Mouse (Mus musculus) hindbrain, embryonic 13.5 days (tissue): ENCODE measurements at regions not wholly inside any gene's neighbourhood (a gene's known extent, or its start where the extent isn't known, plus 50 kb on each side); places are given as distances from the start of the nearest gene placed in this dataset.

Source experiments
- ATAC-seq: fragments of 200-750 bp; cut with Nextera tagmentation; 2 replicates; pipeline ENCODE4 v1.8.0; 2017; ENCODE audit warnings: moderate TSS enrichment; ENCODE audit not compliant: low FRiP score
- H3K27ac ChIP-seq: fragments of 300-500 bp; sonication (generic); 2 replicates; pipeline ENCODE4 v1.5.1; 2015; ENCODE audit warnings: inconsistent platforms, mild to moderate bottlenecking, moderate library complexity
- H3K27me3 ChIP-seq: fragments of 300-500 bp; sonication (generic); 2 replicates; pipeline ENCODE4 v1.6.1; 2015; ENCODE audit warnings: mild to moderate bottlenecking, inconsistent platforms
- H3K36me3 ChIP-seq: fragments of 300-500 bp; sonication (generic); 2 replicates; pipeline ENCODE4 v1.6.1; 2015; ENCODE audit warnings: mild to moderate bottlenecking, inconsistent platforms
- H3K4me1 ChIP-seq: fragments of 300-500 bp; sonication (generic); replicated peaks from 2 replicates; pipeline ENCODE4 v1.6.1; 2015; ENCODE audit warnings: inconsistent platforms
- H3K4me2 ChIP-seq: fragments of 300-500 bp; sonication (generic); 2 replicates; pipeline ENCODE4 v1.6.1; 2015; ENCODE audit warnings: inconsistent platforms, mild to moderate bottlenecking, moderate library complexity
- H3K4me3 ChIP-seq: fragments of 300-500 bp; sonication (generic); 2 replicates; pipeline ENCODE4 v1.5.1; 2015; ENCODE audit warnings: mild to moderate bottlenecking, inconsistent platforms
- H3K9ac ChIP-seq: fragments of 300-500 bp; sonication (generic); 2 replicates; pipeline ENCODE4 v1.6.1; 2015; ENCODE audit warnings: mild to moderate bottlenecking, inconsistent platforms
- H3K9me3 ChIP-seq: fragments of 300-500 bp; sonication (generic); 2 replicates; pipeline ENCODE4 v1.6.1; 2016; ENCODE audit warnings: inconsistent platforms
- WGBS: fragments of 180-500 bp; shearing (Covaris S2); methylation state at CpG from one replicate; pipeline ENCODE4 v1.1.7; 2015; 5-methylcytosine and 5-hydroxymethylcytosine counted together

- Histone ChIP-seq H3K4me2 (no peak overlapping the region), H3K27ac (no peak overlapping the region), H3K9me3 (no peaks in the 10 kb centered on the region), H3K9ac (no peak overlapping the region), H3K4me3 (no peak overlapping the region), H3K27me3 (no peaks in the 10 kb centered on the region), H3K36me3 (no peaks in the 10 kb centered on the region), H3K4me1 (no peaks in the 10 kb centered on the region)
- ATAC-seq = no peak
- 86% methylated on average over 7 of the region's 7 CpGs for WGBS
Observed at GRCm38 (mm10) chr12:68758263-68759020, 400.5 kb downstream of the Rps29 start.

- no peak overlapping the region for H3K27ac ChIP-seq
- H3K4me1 ChIP-seq = 0 out of 2 replicates have a peak, but pooled peaks cover 6% of the 10 kb centered on the region
- H3K36me3 ChIP-seq = no peaks in the 10 kb centered on the region
- no peaks in the 10 kb centered on the region for H3K27me3 ChIP-seq
- H3K4me2 ChIP-seq = no peak overlapping the region
- H3K9me3 ChIP-seq = no peaks in the 10 kb centered on the region
- no peak overlapping the region for H3K4me3 ChIP-seq
- ATAC-seq = peak; percentile 43; the same call in 1 of the 2 replicates
- WGBS = 16% methylated on average over 2 of the region's 2 CpGs
- no peak overlapping the region for H3K9ac ChIP-seq
Observed at GRCm38 (mm10) chr12:68728882-68729281, 430.1 kb downstream of the Rps29 start.

DNA sequence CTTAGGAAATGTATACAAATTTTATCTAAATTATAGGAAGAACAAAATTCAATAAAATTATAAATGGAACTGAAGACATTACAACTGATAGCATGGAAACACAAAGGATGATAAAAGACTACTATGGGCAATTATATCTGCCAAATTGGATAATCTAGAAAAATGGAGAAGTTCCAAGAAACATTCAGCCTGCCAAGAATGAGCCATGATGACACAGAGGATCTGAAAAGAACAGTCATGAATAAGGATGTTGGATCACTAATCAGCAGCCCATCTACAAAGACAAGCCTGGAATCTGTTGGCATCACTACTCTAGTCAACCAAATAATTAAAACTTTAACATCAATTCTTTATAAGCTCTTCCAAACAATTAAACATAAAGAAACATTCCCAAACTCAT is 440.0 kb downstream of the Rps29 start:
- Histone ChIP-seq H3K27me3 (no peaks in the 10 kb centered on the region), H3K9me3 (no peaks in the 10 kb centered on the region), H3K4me3 (no peak overlapping the region), H3K4me2 (no peak overlapping the region), H3K27ac (no peak overlapping the region), H3K4me1 (no peaks in the 10 kb centered on the region), H3K9ac (no peak overlapping the region), H3K36me3 (no peaks in the 10 kb centered on the region)
- no peak for ATAC-seq

GRCm38 (mm10) chr12:68694275-68695267 is 464.4 kb downstream of the Rps29 start:
- ATAC-seq = no peak
- Histone ChIP-seq H3K4me1 (no peaks in the 10 kb centered on the region), H3K36me3 (no peaks in the 10 kb centered on the region), H3K9me3 (no peaks in the 10 kb centered on the region), H3K27ac (no peak overlapping the region), H3K4me2 (no peak overlapping the region), H3K9ac (no peak overlapping the region), H3K27me3 (no peaks in the 10 kb centered on the region), H3K4me3 (no peak overlapping the region)
- 67% methylated on average over 11 of the region's 11 CpGs for WGBS

DNA sequence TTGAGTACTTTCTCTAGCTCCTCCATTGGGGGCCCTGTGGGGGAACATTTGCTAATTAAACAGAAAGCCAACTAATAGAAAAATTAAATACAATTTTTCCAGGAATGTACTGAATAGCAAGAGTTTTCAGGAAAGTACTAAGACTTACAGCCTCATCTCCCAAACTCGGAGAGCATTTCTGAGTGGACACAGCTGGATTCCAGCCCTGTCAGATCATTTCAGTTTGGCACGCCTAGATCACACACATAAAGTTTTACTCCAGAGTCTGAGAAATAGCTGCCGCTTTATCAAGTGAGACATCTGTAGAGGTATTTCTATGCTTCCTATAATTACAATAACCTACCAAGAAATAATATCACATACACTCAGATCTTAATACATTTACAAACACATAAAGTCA is 470.7 kb downstream of the Rps29 start:
- Histone ChIP-seq H3K27me3 (no peaks in the 10 kb centered on the region), H3K4me3 (no peak overlapping the region), H3K9me3 (no peaks in the 10 kb centered on the region), H3K27ac (no peak overlapping the region), H3K9ac (no peak overlapping the region), H3K4me2 (no peak overlapping the region), H3K36me3 (no peaks in the 10 kb centered on the region), H3K4me1 (peaks cover 2% of the 10 kb centered on the region; the same call in 1 of the 2 replicates)
- no peak for ATAC-seq
- WGBS = 93% methylated on average over 3 of the region's 3 CpGs

GRCm38 (mm10) chr12:68683897-68684296 is 475.1 kb downstream of the Rps29 start:
- H3K36me3 ChIP-seq = no peaks in the 10 kb centered on the region
- ATAC-seq = no peak
- 75% methylated on average over 1 of the region's 1 CpGs for WGBS

GRCm38 (mm10) chr12:68683176-68683575 is 475.8 kb downstream of the Rps29 start:
- ATAC-seq = no peak
- H3K4me2 ChIP-seq = no peak overlapping the region

More at GRCm38 (mm10) chr12:68683897-68684296, 475.1 kb downstream of the Rps29 start:
- H3K27me3 ChIP-seq = no peaks in the 10 kb centered on the region
- peaks cover 3% of the 10 kb centered on the region; the same call in 1 of the 2 replicates for H3K4me1 ChIP-seq
- H3K4me3 ChIP-seq = no peak overlapping the region
- no peaks in the 10 kb centered on the region for H3K9me3 ChIP-seq
- H3K4me2 ChIP-seq = no peak overlapping the region
- 0 out of 2 replicates have a peak overlapping the region, but pooled peaks have one; percentile 30 for H3K27ac ChIP-seq
- no peak overlapping the region for H3K9ac ChIP-seq

DNA sequence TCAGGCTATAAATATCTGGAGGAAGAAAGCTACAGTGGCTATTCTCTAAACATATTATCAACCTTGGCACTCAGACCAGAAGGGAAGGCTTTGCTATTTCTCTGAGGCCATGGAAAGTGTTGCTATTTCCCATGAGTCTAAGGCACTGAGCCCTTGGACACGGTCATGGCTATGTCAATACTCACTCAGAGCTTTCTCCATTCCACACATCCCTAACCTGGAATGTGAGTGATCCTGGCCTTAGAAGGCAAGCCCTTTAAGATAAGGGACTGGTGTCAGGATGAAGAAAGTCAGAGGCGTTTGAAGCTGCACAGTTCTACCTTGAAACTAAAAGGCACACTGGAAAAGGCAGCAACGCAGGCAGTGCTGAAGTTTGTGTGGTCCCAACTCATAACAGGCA is 478.3 kb downstream of the Rps29 start:
- Histone ChIP-seq H3K4me2 (no peak overlapping the region), H3K27me3 (no peaks in the 10 kb centered on the region), H3K4me3 (no peak overlapping the region), H3K9ac (no peak overlapping the region), H3K27ac (no peak overlapping the region), H3K9me3 (no peaks in the 10 kb centered on the region), H3K36me3 (no peaks in the 10 kb centered on the region), H3K4me1 (peaks cover 3% of the 10 kb centered on the region; the same call in 1 of the 2 replicates)
- ATAC-seq = no peak
- 96% methylated on average over 3 of the region's 3 CpGs for WGBS

More at GRCm38 (mm10) chr12:68683176-68683575, 475.8 kb downstream of the Rps29 start:
- no peak overlapping the region for H3K4me3 ChIP-seq
- no peaks in the 10 kb centered on the region for H3K36me3 ChIP-seq
- H3K9me3 ChIP-seq = no peaks in the 10 kb centered on the region
- 11% methylated on average over 4 of the region's 4 CpGs for WGBS
- H3K27me3 ChIP-seq = no peaks in the 10 kb centered on the region
- no peak overlapping the region for H3K9ac ChIP-seq
- peaks cover 3% of the 10 kb centered on the region; the same call in 1 of the 2 replicates for H3K4me1 ChIP-seq
- H3K27ac ChIP-seq = no peak overlapping the region

- Histone ChIP-seq H3K9ac (no peak overlapping the region), H3K4me2 (no peak overlapping the region), H3K27me3 (no peaks in the 10 kb centered on the region), H3K9me3 (no peaks in the 10 kb centered on the region), H3K4me1 (peaks cover 5% of the 10 kb centered on the region; the same call in 1 of the 2 replicates), H3K36me3 (no peaks in the 10 kb centered on the region), H3K4me3 (no peak overlapping the region), H3K27ac (no peak overlapping the region)
- ATAC-seq = no peak
- WGBS = 81% methylated on average over 16 of the region's 16 CpGs
Observed at GRCm38 (mm10) chr12:68676096-68676775, 482.8 kb downstream of the Rps29 start.

- WGBS = 83% methylated on average over 3 of the region's 3 CpGs
- Histone ChIP-seq H3K36me3 (no peaks in the 10 kb centered on the region), H3K9ac (no peak overlapping the region), H3K27ac (no peak overlapping the region), H3K4me2 (no peak overlapping the region), H3K9me3 (no peaks in the 10 kb centered on the region), H3K27me3 (no peaks in the 10 kb centered on the region), H3K4me1 (peaks cover 5% of the 10 kb centered on the region; the same call in 1 of the 2 replicates), H3K4me3 (no peak overlapping the region)
- no peak for ATAC-seq
Observed at GRCm38 (mm10) chr12:68672011-68672410, 487.0 kb downstream of the Rps29 start.

DNA sequence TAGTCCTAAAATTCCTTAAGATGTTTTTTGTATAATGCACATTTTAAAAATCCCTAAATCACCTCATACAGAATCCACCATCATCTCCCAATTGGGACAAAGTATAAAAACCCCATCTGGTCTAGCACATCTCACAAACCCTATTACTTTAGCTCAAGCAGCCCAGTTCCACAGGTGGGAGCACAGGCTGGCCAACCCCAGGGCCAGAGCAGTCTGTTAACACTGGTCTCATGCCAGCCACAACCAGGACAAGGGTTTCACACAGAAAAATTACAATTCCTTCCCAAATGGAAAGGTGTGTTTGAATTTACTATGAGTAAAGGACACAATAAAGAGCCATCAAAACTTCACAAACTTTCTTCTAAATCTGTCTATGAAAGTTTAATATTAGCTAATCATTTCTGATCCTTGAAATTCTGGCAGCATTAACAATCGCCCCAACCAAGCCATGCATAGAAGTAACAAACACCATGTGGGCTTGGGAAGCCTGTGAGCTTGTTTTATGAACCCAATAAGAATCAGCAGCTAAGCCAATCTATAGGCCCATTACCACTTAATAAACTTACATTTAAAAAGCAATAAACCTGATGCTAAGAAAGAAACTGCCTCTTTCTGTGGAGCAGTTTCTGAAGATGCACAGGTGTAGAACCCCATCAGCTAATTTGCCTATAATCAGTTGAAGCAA is 512.9 kb downstream of the Rps29 start:
- no peaks in the 10 kb centered on the region for H3K27me3 ChIP-seq
- no peaks in the 10 kb centered on the region for H3K9me3 ChIP-seq
- H3K4me2 ChIP-seq = no peak overlapping the region
- no peaks in the 10 kb centered on the region for H3K4me1 ChIP-seq
- H3K4me3 ChIP-seq = no peak overlapping the region
- 94% methylated on average over 1 of the region's 1 CpGs for WGBS
- no peak overlapping the region for H3K27ac ChIP-seq
- ATAC-seq = no peak
- H3K36me3 ChIP-seq = no peaks in the 10 kb centered on the region
- no peak overlapping the region for H3K9ac ChIP-seq
